Mouse (Mus musculus) layer of hippocampus, adult 8-10 months (tissue): ENCODE measurements around the gene Lrrc3. TPM values are rescaled to one million over a fixed set of nuclear protein-coding genes. Genes with fewer than 3 reads are reported as not detected.

Source experiments
- DNase-seq, 2 experiments: peaks; one replicate each; pipeline ENCODE4 v3.0.0; 2022; ENCODE audit warnings: low spot score in 2 of 2
- total RNA-seq, 4 experiments: library from RNA; stranded (reverse); gene quantifications; 2 replicates each; pipeline ENCODE4 v1.2.4; 2022

Lrrc3 gene
- total RNA-seq, 4 experiments from 2014 or later = 4.5 to 7.7 (median 5.4) TPM

GRCm38 (mm10) chr10:77869651-77870050, 32.7 kb downstream of the Lrrc3 start:
- no peak for DNase-seq

- DNase-seq = no peak
Measured at GRCm38 (mm10) chr10:77867546-77867945, 34.8 kb downstream of the Lrrc3 start.

- no peak for DNase-seq
Measured at GRCm38 (mm10) chr10:77864762-77865143, 37.6 kb downstream of the Lrrc3 start.

GRCm38 (mm10) chr10:77864067-77864761, 38.1 kb downstream of the Lrrc3 start:
- DNase-seq = no peak

- DNase-seq = no peak
Measured at GRCm38 (mm10) chr10:77861675-77862074, 40.7 kb downstream of the Lrrc3 start, which contains the start of gene Gm3285. Gene Gm3285 (plus strand): TSS chr10:77861975.

- no peak for DNase-seq
Measured at GRCm38 (mm10) chr10:77852559-77852958, 49.8 kb downstream of the Lrrc3 start, which contains the start of gene Gm10318. Gene Gm10318 (plus strand): TSS chr10:77852859.

Other genes with a start within 250 kb of the Lrrc3 start
- gene Tspear, start 216.0 kb downstream of the Lrrc3 start, total RNA-seq = not detected
- not detected for gene Gm19402, start 211.8 kb downstream of the Lrrc3 start, total RNA-seq
- not detected for gene Gm9508, start 205.3 kb downstream of the Lrrc3 start, total RNA-seq
- not detected for gene Gm10272, start 195.9 kb downstream of the Lrrc3 start, total RNA-seq
- gene Gm10024, start 191.1 kb downstream of the Lrrc3 start, total RNA-seq = not detected
- not detected for gene Gm10142, start 186.7 kb downstream of the Lrrc3 start, total RNA-seq
- gene Krtap12-1, start 181.9 kb downstream of the Lrrc3 start, total RNA-seq = not detected
- not detected for gene Gm10100, start 176.1 kb downstream of the Lrrc3 start, total RNA-seq
- gene Gm18596, start 159.9 kb downstream of the Lrrc3 start, total RNA-seq = not detected
- gene Gm9736, start 151.2 kb downstream of the Lrrc3 start, total RNA-seq = not detected
- gene Gm3233, start 142.9 kb downstream of the Lrrc3 start, total RNA-seq = not detected
- not detected for gene Gm3238, start 131.2 kb downstream of the Lrrc3 start, total RNA-seq
- not detected for gene Gm7138, start 125.6 kb downstream of the Lrrc3 start, total RNA-seq
- not detected for gene Gm3250, start 120.0 kb downstream of the Lrrc3 start, total RNA-seq
- gene Gm7137, start 114.3 kb downstream of the Lrrc3 start, total RNA-seq = not detected
- gene Gm9639, start 107.5 kb downstream of the Lrrc3 start, total RNA-seq = not detected
- gene Gm19668, start 103.4 kb downstream of the Lrrc3 start, total RNA-seq = not detected
- not detected for gene Gm9507, start 90.7 kb downstream of the Lrrc3 start, total RNA-seq
- gene Gm2696, start 87.9 kb downstream of the Lrrc3 start, total RNA-seq = not detected
- gene Krtap10-4, start 75.4 kb downstream of the Lrrc3 start, total RNA-seq = not detected
- gene Krtap10-10, start 66.6 kb downstream of the Lrrc3 start, total RNA-seq = not detected
- not detected for gene Gm36176, start 55.7 kb downstream of the Lrrc3 start, total RNA-seq
- not detected for gene Gm10318, start 49.7 kb downstream of the Lrrc3 start, total RNA-seq
- not detected for gene Gm3285, start 40.6 kb downstream of the Lrrc3 start, total RNA-seq
- gene Trpm2, start 68.0 kb upstream of the Lrrc3 start, total RNA-seq = 10 to 100 TPM; 43.0 to 47.6 (median 45.7) TPM
- gene 1810043G02Rik, start 76.0 kb upstream of the Lrrc3 start, total RNA-seq = 10 to 100 TPM; 36.6 to 46.0 (median 40.5) TPM
- 100 to 1,000 TPM; 224 to 240 (median 229) TPM for gene Pfkl, start 107.5 kb upstream of the Lrrc3 start, total RNA-seq
- gene Dnmt3l, start 139.4 kb upstream of the Lrrc3 start, total RNA-seq = under 1 TPM in 3 of 4 experiments, not detected in 1; 0.29 to 0.72 (median 0.30) TPM
- under 1 TPM; 0.56 to 0.93 (median 0.63) TPM for gene Aire, start 141.1 kb upstream of the Lrrc3 start, total RNA-seq
- gene Icosl, start 166.8 kb upstream of the Lrrc3 start, total RNA-seq = 10 to 100 TPM; 12.1 to 13.2 (median 13.0) TPM